ENCODE assay signal across 8 mouse cellular contexts in the genomic region with DNA sequence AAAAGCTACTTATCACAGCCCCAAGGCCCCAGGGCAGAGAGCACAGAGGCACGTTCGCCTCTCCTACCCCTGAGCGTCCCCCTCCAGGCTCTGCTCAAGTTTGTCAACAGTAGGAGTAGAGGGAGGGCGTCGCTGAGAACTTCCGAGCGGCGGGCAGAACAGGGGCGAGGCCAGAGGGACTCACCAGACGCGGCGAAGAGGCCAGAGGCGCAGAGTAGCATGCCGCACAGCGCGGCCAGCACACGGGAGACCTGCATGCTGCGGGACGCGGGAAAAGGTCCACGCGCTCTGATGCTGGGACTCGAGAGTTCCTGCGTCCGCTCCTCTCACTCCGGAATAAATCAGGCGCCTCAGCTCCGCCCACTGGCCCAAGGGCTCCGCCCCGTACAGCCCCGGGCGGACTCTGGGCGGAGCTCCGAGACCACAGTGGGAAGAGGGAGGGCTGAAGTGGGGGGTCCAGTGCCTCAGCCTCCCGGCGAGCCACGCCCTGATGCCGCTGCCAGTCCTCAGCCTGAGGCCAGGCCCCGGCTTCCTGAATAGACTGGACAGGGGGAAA. TPM values are rescaled to one million over a fixed set of nuclear protein-coding genes. Genes with fewer than 3 reads are reported as not detected.
DNase-seq lines count a peak whose midpoint lies in the region; ATAC-seq lines count a peak whose summit lies in the region.

Gene Mfge8, minus strand, starts transcription at position 350 of the 556 bp plus-strand sequence.

- H3K27me3 ChIP-seq in forebrain, embryonic 11.5 days (ENCODE audit: control insufficient read depth, insufficient read depth, low read length) = no peaks in the 10 kb centered on the region
- H3K27me3 ChIP-seq in heart, embryonic 15.5 days = no peaks in the 10 kb centered on the region
- no peaks in the 10 kb centered on the region; the same call in 1 of the 2 replicates for H3K27me3 ChIP-seq in liver, embryonic 13.5 days
- H3K27me3 ChIP-seq in stomach, embryonic 14.5 days (ENCODE audit: control insufficient read depth, insufficient read depth, low read length) = no peaks in the 10 kb centered on the region

- H3K36me3 ChIP-seq in forebrain, embryonic 11.5 days (ENCODE audit: control insufficient read depth, insufficient read depth, low read length) = no peaks in the 10 kb centered on the region
- H3K36me3 ChIP-seq in heart, embryonic 15.5 days = peaks cover 8% of the 10 kb centered on the region; the same call in 1 of the 2 replicates
- no peaks in the 10 kb centered on the region for H3K36me3 ChIP-seq in liver, embryonic 13.5 days
- peaks cover 10% of the 10 kb centered on the region for H3K36me3 ChIP-seq in stomach, embryonic 14.5 days (ENCODE audit: control insufficient read depth, insufficient read depth, low read length)

- peak within 1 kb of the TSS; percentile 71 for H3K9ac ChIP-seq in forebrain, embryonic 11.5 days (ENCODE audit: low read length)
- peak within 1 kb of the TSS; percentile 80 for H3K9ac ChIP-seq in heart, embryonic 15.5 days
- peak within 1 kb of the TSS; percentile 58 for H3K9ac ChIP-seq in liver, embryonic 13.5 days
- peak within 1 kb of the TSS; percentile 63 for H3K9ac ChIP-seq in stomach, embryonic 14.5 days (replicated peaks; ENCODE audit: low read depth, low read length)

- peak; percentile 39 to 44 for DNase-seq in CD8-positive naive resting alpha-beta T cell, adult 2 months (ENCODE audit: low read depth in 2 of 2, low spot score in 2 of 2)
- peak; percentile 95 for DNase-seq in forebrain, embryonic 11.5 days (ENCODE audit: low spot score)
- DNase-seq in kidney, postnatal 14 days = peak; percentile 94
- peak; percentile 69 for DNase-seq in liver, embryonic 13.5 days
- peak; percentile 73 to 74 for DNase-seq in natural killer cell, adult 2 months (ENCODE audit: low spot score in 2 of 2)

- WGBS in forebrain, embryonic 11.5 days = under 1% methylated on average over 39 of the region's 39 CpGs
- WGBS in heart, embryonic 15.5 days = under 1% methylated on average over 38 of the region's 39 CpGs
- WGBS in liver, embryonic 13.5 days (ENCODE audit: insufficient replicate concordance) = under 1% methylated on average over 39 of the region's 39 CpGs
- WGBS in stomach, embryonic 14.5 days = under 1% methylated on average over 39 of the region's 39 CpGs

- H3K4me3 ChIP-seq in brown adipose tissue, adult 24 weeks (ENCODE audit: insufficient read depth, low read depth, low read length) = peak within 1 kb of the TSS; percentile 91
- peak within 1 kb of the TSS; percentile 60 for H3K4me3 ChIP-seq in forebrain, embryonic 11.5 days (ENCODE audit: low read depth, low read length)
- H3K4me3 ChIP-seq in heart, embryonic 15.5 days = peak within 1 kb of the TSS; percentile 77
- H3K4me3 ChIP-seq in liver, embryonic 13.5 days (replicated peaks) = peak within 1 kb of the TSS; percentile 65
- H3K4me3 ChIP-seq in stomach, embryonic 14.5 days (ENCODE audit: low read depth, low read length) = peak within 1 kb of the TSS; percentile 67

- ATAC-seq in forebrain, embryonic 11.5 days (replicated peaks; ENCODE audit: low FRiP score) = peak; percentile 95
- ATAC-seq in heart, embryonic 15.5 days (replicated peaks; ENCODE audit: insufficient number of reproducible peaks, insufficient read depth, low FRiP score, low read depth) = peak; percentile 98
- ATAC-seq in liver, embryonic 13.5 days (ENCODE audit: low read depth) = peak; percentile 84
- ATAC-seq in stomach, embryonic 14.5 days (ENCODE audit: insufficient number of reproducible peaks, insufficient read depth, low FRiP score, low read depth) = peak; percentile 95

- H3K4me2 ChIP-seq in forebrain, embryonic 11.5 days (ENCODE audit: low read depth, low read length, severe bottlenecking) = peak within 1 kb of the TSS; percentile 83
- H3K4me2 ChIP-seq in heart, embryonic 15.5 days = peak within 1 kb of the TSS; percentile 78
- H3K4me2 ChIP-seq in liver, embryonic 13.5 days = peak within 1 kb of the TSS; percentile 80
- H3K4me2 ChIP-seq in stomach, embryonic 14.5 days (replicated peaks; ENCODE audit: low read depth, low read length) = peak within 1 kb of the TSS; percentile 90

- no peaks in the 10 kb centered on the region for H3K9me3 ChIP-seq in forebrain, embryonic 11.5 days (ENCODE audit: control insufficient read depth, low read length)
- no peaks in the 10 kb centered on the region for H3K9me3 ChIP-seq in heart, embryonic 15.5 days (replicated peaks)
- H3K9me3 ChIP-seq in liver, embryonic 13.5 days (replicated peaks) = no peaks in the 10 kb centered on the region
- no peaks in the 10 kb centered on the region for H3K9me3 ChIP-seq in stomach, embryonic 14.5 days (ENCODE audit: control insufficient read depth, low read depth, low read length)

- peak within 1 kb of the TSS; percentile 60 for H3K27ac ChIP-seq in brown adipose tissue, adult 24 weeks (replicated peaks; ENCODE audit: low read depth, low read length)
- no peak within 1 kb of the TSS for H3K27ac ChIP-seq in forebrain, embryonic 11.5 days (ENCODE audit: low read depth, low read length)
- H3K27ac ChIP-seq in heart, embryonic 15.5 days = peak within 1 kb of the TSS; percentile 92
- H3K27ac ChIP-seq in liver, embryonic 13.5 days = no peak within 1 kb of the TSS; the same call in 1 of the 2 replicates
- H3K27ac ChIP-seq in stomach, embryonic 14.5 days (ENCODE audit: low read length) = peak within 1 kb of the TSS; percentile 67; the same call in 1 of the 2 replicates

- H3K4me1 ChIP-seq in brown adipose tissue, adult 24 weeks (ENCODE audit: control insufficient read depth, insufficient read depth, insufficient read length, low read length) = 0 out of 2 replicates have a peak, but pooled peaks cover 2% of the 10 kb centered on the region
- peaks cover 6% of the 10 kb centered on the region; the same call in 1 of the 2 replicates for H3K4me1 ChIP-seq in forebrain, embryonic 11.5 days (replicated peaks; ENCODE audit: control insufficient read depth, insufficient read depth, low read length)
- peaks cover 24% of the 10 kb centered on the region for H3K4me1 ChIP-seq in heart, embryonic 15.5 days (replicated peaks)
- peaks cover 22% of the 10 kb centered on the region for H3K4me1 ChIP-seq in liver, embryonic 13.5 days (replicated peaks)
- H3K4me1 ChIP-seq in stomach, embryonic 14.5 days (ENCODE audit: control insufficient read depth, insufficient read depth, low read length) = peaks cover 19% of the 10 kb centered on the region; the same call in 1 of the 2 replicates

RNA-seq across cellular contexts. Expression of gene Mfge8, which starts in this region (rescaled TPM):
- polyA plus RNA-seq in brown adipose tissue, adult 24 weeks (2012; ENCODE audit: insufficient read depth, insufficient read length, missing spikeins) = 79.7 and 84.7 TPM in 2 replicates
- polyA plus RNA-seq in forebrain, embryonic 11.5 days (2014; fragmentation: Nextera tagmentation; extraction: Ambion mirVana) = 65.1 and 78.7 TPM in 2 replicates
- polyA plus RNA-seq in heart, embryonic 15.5 days (2015; fragmentation: Nextera tagmentation; extraction: Ambion mirVana) = 224 and 246 TPM in 2 replicates
- 58.9 and 63.7 TPM in 2 replicates for polyA plus RNA-seq in liver, embryonic 13.5 days (2015; fragmentation: Nextera tagmentation; extraction: Ambion mirVana)
- 273 and 292 TPM in 2 replicates for polyA plus RNA-seq in stomach, embryonic 14.5 days (2014; fragmentation: Nextera tagmentation; extraction: Ambion mirVana)

Comparison
In these comparisons a context has a peak if more than half of its experiments do, and no peak if none do; other contexts are left out.
1. DNase-seq: peak in every context shown above with its lines; median percentile 95 in forebrain, embryonic 11.5 days; 94 in kidney, postnatal 14 days; 74 in natural killer cell, adult 2 months; 69 in liver, embryonic 13.5 days; 42 in CD8-positive naive resting alpha-beta T cell, adult 2 months.
2. H3K27ac ChIP-seq: peak in brown adipose tissue, adult 24 weeks (single experiment), heart, embryonic 15.5 days (single experiment) and stomach, embryonic 14.5 days (single experiment); none in forebrain, embryonic 11.5 days (single experiment) and liver, embryonic 13.5 days (single experiment).
3. Peak in every context shown above with its lines, with median percentiles within 50 percentile points of each other: H3K4me3 ChIP-seq, ATAC-seq, H3K4me2 ChIP-seq and H3K9ac ChIP-seq.